Mouse (Mus musculus) liver (tissue): ENCODE results near the gene Fndc5.
A peak's percentile ranks its signal among the peaks of the same experiment; 100 is the strongest.

Source experiments
- DNase-seq: peaks from one replicate; pipeline ENCODE4 v3.0.0-alpha.2; 2020; ENCODE audit warnings: mixed read lengths

The Fndc5 gene

GRCm38 (mm10) chr4:129124652-129125146 is 12.1 kb upstream of the Fndc5 start:
- no peak for DNase-seq

DNA sequence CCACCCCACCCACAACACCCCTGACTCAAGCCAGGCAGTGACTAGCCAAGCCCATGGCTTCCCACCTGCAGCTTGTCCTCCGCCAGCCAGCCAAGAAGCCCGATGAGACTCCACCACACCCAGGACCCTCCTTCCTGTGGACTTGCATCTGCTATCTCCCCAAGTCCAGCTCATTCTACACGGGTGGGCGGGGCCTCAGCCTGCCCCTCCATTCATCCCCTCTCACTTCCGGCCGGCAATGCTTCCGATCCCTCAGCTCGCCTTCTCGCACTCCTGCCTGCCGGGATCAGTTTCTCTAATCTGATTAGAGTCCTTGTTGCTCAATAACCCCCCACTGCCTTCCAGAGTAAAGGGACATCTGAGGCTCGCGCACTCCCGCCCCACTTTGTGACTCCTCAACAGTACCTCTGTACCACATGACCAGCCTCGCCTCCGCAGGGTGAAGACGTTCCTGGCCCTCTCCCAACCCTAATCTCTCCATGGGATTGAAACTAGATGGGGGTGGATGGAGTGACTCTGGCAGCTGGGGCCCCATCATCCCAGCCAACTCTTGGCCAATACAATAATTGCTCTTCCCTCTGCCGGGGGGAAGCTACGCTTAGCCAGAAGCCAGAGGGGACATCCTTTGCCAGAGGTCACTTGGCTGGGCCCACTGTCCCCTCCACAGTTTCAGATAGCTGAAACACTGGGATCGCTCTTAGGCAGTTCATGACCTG is 10.9 kb upstream of the Fndc5 start:
- peak; percentile 49 for DNase-seq

DNA sequence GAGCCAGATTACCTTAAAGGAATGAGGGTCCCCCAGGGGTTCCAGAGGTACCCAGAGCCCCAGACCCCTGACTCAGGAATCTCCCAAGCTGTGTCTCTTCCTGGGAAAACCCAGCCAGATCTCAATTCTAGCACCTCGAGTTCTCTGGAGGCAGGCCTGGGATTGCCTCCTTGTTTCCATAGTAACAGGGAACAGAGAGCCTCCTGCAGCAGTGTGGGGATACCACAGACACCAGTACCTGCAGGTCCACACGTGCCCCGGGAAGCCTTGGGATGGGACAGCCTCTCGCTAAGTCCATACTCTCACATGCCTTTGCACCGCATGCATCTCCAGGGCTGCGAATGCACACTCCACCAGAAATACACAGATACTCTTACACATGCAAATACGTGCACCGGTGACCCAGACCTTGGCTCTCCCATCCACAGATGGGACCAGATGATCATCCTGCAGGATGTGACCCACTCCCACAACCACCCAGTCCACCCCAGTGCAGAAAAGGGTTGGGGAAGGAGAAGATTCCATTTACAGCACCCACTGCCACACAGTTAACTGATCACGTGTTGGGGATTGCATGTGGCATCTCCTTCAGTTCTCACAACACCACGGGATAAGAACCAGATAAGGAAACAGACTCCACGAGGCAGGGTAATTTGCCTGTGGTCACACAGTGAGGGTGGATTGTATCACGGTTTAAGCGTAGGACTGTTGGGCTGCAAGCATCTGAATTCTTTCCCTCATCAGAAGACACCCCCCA is 8.0 kb upstream of the Fndc5 start:
- DNase-seq: no peak

- no peak for DNase-seq
These were observed 7.4 kb upstream of the Fndc5 start for GRCm38 (mm10) chr4:129129387-129129786.

GRCm38 (mm10) chr4:129130149-129130548 is 6.7 kb upstream of the Fndc5 start:
- peak; percentile 65 for DNase-seq

GRCm38 (mm10) chr4:129130755-129131303 is 6.0 kb upstream of the Fndc5 start:
- peak; percentile 52 for DNase-seq

DNA sequence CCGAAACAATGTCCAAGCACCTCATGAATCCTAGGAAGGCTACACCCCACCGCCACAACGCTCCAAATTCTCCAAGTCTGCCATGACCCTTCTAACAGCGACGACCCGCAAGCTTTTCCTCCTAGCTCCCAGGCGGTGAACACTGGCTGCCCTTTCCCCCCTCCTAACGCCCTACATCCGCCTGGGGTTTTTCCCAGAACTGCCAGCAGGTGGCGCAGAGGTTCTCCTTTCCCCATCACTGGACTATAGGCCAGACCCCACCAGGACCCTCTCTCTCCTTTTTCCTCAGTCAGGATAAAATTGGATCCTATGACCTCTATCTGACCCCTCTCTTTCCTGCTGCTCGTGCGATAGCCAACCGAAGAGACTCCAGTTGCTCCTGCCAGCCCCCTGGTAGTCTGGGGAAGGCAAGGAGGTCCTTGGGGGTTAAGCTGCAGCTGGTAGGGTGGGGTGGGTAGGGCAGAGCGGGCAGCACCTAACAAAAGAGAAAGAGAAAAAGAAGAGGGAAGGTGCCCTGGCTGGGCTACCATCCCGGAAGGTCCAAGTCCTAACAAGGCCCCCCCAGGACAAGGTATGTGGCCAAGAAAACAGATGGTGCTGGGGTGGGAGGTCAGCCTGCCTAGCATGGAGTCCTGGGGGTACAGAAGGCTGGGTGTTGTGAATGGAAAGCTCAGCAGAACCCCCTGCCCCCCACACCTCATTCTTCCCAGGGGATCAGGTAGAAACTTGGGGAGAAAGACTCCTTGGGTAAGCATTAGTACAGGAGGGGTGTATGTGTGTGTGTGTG is 1.8 kb upstream of the Fndc5 start:
- DNase-seq: peak; percentile 79

- DNase-seq: no peak
These were observed 1.2 kb upstream of the Fndc5 start for GRCm38 (mm10) chr4:129135637-129136036.

GRCm38 (mm10) chr4:129136189-129136578 is 615 bp upstream of the Fndc5 start:
- DNase-seq: no peak

- DNase-seq: no peak
These were observed 858 bp downstream of the Fndc5 start for GRCm38 (mm10) chr4:129137392-129138321.

DNA sequence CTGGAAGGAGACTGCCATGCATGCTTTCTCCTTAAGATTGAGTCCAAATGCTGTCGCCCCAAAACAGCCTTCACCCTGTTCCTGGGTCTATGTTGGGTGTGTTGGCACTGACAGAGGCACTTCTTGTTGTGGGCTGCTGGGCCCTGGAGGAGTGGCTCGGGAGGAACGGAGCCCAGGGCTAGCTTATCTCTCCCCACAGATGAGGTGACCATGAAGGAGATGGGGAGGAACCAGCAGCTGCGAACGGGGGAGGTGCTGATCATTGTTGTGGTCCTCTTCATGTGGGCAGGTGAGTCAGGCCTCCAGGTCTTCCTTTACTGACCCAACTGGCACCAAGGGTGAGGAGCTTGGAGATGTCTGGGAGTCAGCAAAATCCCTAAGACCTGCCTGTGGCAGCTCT is 2.8 kb downstream of the Fndc5 start:
- DNase-seq: peak; percentile 85

DNA sequence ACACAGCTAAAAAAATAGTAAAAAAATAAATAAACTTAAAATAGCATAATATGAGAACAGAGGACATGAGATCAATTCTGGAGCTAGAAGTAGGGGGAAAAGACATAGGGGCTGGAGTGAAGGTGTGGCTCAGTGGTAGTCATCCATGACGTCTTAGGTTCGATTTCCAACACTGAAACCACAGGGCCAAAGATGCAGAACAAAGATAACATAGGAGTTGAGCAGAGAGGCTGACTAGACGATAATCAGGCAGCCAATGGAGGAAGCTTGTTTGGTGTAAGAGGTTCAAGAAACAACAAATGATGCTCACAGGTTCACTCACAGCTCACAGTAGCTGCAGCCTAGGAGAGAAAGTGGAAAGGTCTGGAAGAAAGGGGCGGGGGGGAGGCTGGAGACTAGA is 4.0 kb downstream of the Fndc5 start:
- DNase-seq: no peak

GRCm38 (mm10) chr4:129141560-129142438 is 5.0 kb downstream of the Fndc5 start:
- DNase-seq: peak; percentile 39

DNA sequence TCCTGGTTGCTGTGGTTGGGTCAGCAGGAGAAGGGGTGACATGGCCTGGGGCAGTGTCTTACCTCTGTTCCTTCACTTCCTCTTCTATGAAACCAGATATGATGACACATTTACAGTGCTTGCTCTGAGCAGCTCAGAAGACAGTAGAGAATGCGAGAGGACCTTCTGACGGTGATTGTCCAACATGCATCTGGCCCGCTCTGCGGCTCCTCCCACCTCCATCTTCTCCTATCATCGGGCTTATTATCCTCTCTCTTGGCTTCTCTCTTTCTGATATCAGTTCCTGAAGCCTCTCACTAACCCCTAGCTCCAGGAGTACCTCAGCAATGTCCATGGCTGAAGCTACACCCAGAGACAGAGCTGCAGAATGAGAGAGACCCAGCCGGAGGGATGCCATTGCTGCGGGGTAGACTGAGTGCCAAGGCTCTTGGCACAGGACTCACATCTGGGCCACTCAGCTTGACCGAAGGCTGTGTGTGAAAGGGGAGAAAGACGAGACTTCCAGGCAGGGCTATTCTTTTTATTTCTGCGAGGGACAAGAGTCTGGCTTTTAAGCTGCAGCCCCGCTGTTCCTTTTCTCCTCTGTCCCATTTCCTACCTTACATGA is 5.7 kb downstream of the Fndc5 start:
- DNase-seq: no peak

- DNase-seq: no peak
These were observed 6.7 kb downstream of the Fndc5 start for GRCm38 (mm10) chr4:129143509-129143908.

DNA sequence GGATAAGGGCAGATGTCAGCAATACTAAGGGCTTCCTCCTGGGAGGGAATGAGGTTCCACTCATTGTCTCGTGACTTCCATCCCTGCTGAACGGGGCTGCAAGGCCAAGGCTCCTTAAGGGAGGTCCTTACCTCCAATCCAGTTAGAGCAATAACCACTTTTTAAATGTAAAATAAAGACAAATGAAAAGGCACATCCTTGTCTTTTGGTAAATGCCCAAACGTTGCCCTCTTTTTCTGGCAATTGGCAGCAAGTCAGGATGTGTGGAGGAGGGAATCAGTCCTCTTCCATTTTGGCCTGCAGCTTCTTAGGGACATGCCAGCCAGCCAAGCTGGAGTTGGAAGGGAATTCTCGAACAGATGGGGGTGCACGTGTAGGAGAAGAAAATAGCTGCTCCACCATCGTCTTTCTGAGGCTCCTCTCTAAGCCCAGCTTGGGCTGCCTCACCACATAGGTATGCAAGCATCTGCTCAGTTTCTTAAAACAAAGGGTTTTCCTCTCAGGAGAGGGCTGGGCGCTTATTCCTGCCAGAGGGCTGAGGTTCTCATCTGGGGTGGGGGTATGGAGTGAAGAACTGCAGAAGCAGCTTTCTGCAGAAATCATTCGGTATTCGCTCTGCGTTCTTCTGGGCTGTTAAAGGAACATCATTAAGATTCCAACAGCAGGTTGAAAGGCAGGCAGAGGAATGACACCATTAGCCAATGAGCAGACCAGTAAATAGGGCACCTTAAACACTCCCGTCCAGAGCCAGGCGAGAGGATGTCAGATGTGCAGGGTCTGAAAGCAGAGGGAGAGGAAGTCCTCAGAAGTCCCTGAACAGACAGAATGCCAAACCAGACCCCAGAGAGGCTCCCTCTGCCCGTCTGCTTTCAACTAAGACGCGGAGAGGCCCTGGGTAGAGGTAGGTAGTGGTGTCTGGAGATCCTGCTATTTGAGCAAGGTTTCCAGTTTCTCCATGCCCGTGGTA is 7.9 kb downstream of the Fndc5 start:
- DNase-seq: no peak

DNA sequence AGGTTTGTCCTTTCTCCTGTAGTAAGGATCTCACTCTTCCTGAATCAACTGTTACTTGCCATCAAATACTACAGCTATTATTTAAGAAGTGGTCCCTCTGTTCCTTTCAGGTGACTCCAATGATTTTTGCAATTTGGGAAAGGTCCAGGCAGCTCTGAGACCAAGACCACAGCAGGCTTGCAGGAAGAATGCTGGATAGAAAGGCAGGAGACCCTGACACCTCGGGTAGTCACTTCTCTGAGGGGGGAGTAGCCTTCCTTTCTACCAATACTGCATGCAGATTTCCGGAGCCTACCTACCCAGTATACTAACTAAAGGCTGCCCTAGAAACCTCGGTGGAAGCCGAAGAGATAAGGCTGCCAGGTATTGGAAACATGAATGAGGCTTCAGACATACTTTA is 8.6 kb downstream of the Fndc5 start:
- no peak for DNase-seq

- DNase-seq: no peak
These were observed 9.1 kb downstream of the Fndc5 start for GRCm38 (mm10) chr4:129145943-129146342.

- no peak for DNase-seq
These were observed 9.6 kb downstream of the Fndc5 start for GRCm38 (mm10) chr4:129146392-129146791.
